Mouse (Mus musculus): ENCODE results near the gene Mrtfa.

Mrtfa gene

DNA sequence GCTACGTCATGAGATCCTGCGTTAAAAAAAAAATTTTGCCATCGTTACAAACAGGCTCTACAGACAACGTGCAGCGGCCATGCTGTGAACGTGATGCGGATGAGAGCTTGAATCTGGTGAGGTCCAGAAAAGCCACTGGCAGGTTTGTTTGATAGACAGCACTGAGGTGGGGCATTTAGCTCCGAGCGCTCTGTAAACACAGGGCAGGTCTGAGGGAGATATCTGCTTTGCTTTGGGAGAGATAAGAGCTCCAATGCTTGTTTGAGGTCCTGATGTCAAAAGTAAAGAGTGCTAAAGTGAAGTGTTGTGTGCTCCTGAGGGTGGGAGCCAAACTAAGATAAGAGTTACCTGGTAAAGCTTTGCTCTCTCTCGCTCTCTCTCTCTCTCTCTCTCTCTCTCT lies 6.6 kb upstream of the Mrtfa start:
- DNase-seq (ENCODE audit: low read depth, low spot score): no peak

GRCm38 (mm10) chr15:81195447-81195846 lies 4.9 kb upstream of the Mrtfa start:
- DNase-seq (ENCODE audit: low read depth, low spot score): no peak

GRCm38 (mm10) chr15:81194791-81195190 lies 4.2 kb upstream of the Mrtfa start:
- peak; percentile 25 for DNase-seq (ENCODE audit: low read depth, low spot score)

DNA sequence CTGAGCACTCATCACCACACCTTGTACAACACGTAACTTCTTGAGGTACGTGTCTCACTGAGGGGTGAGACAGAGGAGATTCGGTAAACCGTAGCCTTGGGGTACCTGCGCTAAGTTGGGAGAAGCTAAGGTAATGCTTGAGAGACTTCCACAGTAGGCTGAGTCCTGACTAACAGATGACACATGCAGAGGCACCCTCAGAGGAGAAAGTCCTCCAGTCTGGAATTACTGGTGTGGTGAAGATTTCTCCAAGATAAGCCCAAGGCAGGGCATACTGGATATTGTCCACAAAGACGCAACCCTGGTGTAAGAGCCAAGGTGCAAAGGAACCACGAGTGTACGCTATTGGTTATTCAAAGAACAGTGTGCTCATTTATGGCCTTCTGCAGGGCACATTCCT lies 2.3 kb upstream of the Mrtfa start:
- DNase-seq (ENCODE audit: low read depth, low spot score): no peak

- DNase-seq (ENCODE audit: low read depth, low spot score): no peak
Observed at GRCm38 (mm10) chr15:81192316-81192715, 1.8 kb upstream of the Mrtfa start.

- no peak for DNase-seq (ENCODE audit: low read depth, low spot score)
Observed at GRCm38 (mm10) chr15:81191303-81191702, 746 bp upstream of the Mrtfa start.

DNA sequence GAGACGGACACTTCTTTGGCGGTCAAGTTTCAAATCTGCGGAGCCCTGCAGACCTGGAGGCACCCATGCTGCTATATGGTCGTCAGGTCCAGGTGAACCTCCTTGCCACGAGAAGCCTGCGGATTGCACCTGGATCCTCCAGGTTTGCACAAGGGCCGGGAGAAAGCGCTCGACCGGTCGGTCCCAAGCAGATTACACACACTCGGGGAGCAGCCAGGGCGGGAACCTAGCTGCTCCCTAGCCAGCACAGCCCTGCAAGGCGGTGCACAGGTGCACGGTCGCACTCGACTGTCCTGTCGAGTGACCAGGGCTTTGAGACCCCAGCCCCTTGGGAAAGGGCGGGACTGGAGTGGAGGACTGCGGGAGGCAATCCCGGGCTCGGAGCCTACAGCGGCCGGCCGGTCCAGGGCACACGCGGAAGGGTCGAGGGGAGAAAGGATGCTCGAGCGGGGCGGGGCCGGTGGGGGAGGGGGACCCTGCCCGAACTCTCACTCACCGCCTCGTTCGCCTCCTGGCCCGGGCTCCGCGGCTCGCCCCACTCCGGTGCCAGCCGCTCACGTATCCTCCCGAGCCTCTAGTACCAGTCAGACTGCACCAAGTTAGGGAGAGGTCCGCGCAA lies 437 bp downstream of the Mrtfa start:
- DNase-seq (ENCODE audit: low read depth, low spot score): no peak

- no peak for DNase-seq (ENCODE audit: low read depth, low spot score)
Observed at GRCm38 (mm10) chr15:81189061-81189460, 1.5 kb downstream of the Mrtfa start.

- DNase-seq (ENCODE audit: low read depth, low spot score): no peak
Observed at GRCm38 (mm10) chr15:81184913-81185312, 5.6 kb downstream of the Mrtfa start.

- DNase-seq (ENCODE audit: low read depth, low spot score): no peak
Observed at GRCm38 (mm10) chr15:81181233-81181632, 9.3 kb downstream of the Mrtfa start.

DNA sequence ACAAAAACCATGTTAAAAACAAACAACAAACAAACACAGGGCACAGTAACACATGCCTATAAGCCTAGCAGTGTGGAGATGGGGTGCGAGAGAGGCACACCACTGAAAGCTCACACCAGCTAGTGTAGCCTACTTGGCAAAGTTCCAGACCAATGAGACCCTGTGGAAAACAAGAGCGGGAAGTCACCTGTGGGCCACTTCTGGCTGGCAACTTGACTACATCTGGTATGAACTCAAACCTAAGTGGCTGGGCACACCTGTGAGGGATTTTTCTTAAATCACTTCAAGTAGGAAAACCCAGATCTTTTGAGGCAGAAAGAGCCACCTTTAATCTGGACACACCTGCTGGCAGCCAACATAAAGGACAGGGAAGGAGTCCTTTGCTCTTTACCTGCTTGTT lies 11.0 kb downstream of the Mrtfa start:
- DNase-seq (ENCODE audit: low read depth, low spot score): no peak

DNA sequence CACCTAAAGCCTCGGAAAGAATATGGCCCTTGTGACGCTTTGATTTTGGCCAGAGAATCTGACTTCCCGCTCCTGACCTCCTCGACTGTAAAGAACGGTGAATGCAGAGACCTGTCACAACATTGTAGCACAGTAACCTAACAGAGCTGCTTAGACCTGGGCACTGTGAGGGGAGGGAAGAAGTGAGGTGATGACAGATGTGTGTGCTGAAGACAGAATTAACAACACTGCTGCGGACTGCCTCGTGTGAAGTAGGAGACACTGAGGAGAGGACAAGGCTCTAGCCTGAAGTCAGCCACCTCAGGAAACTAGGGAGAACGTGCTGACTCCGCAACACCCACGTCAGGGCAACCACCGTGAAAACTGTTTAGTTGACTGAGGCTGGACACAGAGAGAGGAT lies 11.9 kb downstream of the Mrtfa start:
- no peak for DNase-seq (ENCODE audit: low read depth, low spot score)

DNA sequence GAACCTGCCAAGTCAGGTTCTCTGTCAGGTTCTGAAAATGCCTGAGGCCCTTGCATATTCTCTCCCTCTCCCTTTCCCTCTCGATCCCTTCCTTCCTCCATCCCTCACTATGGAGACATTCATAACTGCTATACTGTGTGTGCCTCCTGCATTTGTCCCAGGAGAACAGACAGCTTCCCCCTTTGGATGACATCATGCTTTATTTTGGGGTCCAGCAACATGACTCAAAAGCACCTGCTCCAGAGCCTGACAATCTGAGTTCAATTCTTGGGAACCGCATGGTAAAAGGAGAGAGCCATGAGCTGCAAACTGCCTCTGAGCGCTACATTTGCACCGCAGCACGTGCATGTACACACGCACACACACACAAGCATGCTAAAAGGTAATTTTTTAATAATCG lies 12.7 kb downstream of the Mrtfa start:
- DNase-seq (ENCODE audit: low read depth, low spot score): no peak

DNA sequence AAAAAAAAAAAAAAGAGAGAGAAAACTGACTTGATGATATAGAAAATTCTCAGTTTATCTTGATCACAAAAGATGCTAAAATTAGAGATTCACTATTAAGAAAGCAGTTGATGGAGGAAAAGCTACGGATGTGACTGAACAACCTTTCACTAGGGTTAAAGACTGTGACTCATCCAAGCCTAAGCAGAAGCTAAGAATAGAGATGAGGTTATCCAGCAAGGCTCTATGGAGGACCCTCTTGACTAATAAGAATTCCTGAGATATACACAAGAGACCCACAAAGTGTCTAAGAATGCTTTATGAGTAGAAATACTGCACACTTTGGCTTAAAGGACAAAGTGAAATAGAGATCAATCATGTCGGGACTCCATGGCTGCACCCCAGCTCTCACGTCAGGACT lies 14.9 kb downstream of the Mrtfa start:
- no peak for DNase-seq (ENCODE audit: low read depth, low spot score)

GRCm38 (mm10) chr15:81172259-81172658 lies 18.3 kb downstream of the Mrtfa start:
- DNase-seq (ENCODE audit: low read depth, low spot score): no peak

GRCm38 (mm10) chr15:81168735-81169134 lies 21.8 kb downstream of the Mrtfa start:
- no peak for DNase-seq (ENCODE audit: low read depth, low spot score)

- DNase-seq (ENCODE audit: low read depth, low spot score): peak; percentile 17
Observed at GRCm38 (mm10) chr15:81167831-81168230, 22.7 kb downstream of the Mrtfa start.

DNA sequence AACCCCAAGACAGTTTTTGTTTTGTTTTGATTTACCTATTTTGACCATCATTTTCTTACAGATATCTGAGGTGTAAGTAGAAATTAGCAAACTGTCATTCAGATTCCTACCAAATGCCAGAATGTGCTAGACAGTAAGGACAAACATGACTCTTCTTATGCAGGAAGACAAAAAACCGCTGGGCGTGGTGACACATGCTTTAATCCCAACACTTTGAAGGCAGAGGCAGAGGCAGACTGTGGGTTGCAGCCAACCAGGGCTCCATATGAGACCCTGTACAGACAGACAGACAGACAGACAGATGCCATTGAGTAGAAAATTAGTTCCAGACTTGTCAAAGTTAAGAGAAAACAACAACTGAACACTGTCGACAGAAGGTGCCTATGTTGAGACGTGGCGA lies 24.3 kb downstream of the Mrtfa start:
- peak; percentile 17 for DNase-seq (ENCODE audit: low read depth, low spot score)

DNA sequence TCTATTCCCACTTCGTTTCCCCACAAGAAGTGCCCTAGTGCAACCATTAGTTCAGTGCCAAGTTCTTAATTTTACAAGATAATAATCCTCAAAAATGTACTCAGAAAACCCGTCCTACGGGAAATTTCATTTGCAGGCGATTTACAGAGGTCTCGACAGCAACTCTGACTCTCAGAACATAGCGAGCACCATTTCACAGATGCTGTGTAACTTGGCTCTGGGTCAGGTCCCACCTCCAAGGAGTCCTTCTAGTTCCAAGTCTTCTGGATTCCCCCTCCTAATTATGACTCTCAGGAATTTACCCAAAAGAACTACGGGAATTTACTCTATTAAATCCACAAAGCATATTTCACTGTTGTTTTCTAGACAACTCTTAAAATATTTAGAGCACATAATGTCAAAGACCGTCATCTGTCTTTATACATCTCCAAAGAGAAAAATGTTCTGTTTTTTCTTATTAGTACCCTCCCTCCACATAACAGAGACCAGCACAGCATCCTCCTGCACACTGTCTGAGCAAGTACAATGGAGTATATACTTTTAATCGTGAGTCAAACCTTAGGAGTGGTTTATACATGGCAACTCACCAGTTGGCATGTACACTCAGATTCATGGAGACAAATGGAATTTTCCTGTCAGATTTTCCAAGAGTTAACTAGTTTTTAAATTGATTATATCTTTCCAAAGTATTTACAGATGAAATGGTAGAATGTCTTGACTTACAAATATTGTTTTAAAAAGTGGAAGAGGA lies 25.8 kb downstream of the Mrtfa start:
- no peak for DNase-seq (ENCODE audit: low read depth, low spot score)

DNA sequence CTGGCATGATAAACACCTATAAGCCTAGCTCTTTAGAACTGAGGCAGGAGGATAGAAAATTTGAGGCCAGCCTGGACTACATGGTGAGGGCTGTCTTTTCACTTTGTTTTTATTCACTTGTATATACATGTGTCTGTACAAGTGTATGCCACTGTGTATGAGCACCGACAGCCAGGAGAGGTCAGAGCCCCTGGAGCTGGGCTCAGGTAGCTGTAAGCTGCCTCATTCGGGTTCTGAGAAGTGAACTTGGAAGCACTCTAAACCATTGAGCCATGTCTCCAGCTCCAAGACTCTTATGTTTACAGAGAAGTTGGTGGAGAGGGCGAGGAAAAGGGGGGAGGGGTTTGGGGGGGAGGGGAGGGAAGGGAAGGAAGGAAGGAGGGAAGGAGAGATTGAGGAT lies 29.0 kb downstream of the Mrtfa start:
- no peak for DNase-seq (ENCODE audit: low read depth, low spot score)

- DNase-seq (ENCODE audit: low read depth, low spot score): no peak
Observed at GRCm38 (mm10) chr15:81160677-81161076, 29.9 kb downstream of the Mrtfa start.

DNA sequence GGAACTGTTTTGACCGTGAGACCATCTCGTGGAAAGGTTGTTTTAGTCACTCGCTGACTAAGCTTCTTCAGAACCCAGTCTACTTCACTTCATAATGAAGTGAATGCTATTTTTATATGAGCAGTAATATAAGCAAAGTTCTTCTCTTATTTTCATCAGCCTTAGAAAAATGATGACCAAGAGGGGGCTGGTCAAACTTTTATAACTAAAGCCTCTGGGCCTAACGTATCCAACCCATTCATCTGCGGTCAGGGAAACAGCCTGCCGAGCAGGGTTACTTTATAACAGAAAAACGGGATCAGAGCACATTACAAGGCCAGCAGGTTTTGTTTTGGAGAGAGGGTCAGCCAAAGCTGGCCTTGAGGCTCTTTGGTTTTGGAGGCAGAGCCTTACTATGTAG lies 31.3 kb downstream of the Mrtfa start:
- no peak for DNase-seq (ENCODE audit: low read depth, low spot score)

- no peak for DNase-seq (ENCODE audit: low read depth, low spot score)
Observed at GRCm38 (mm10) chr15:81158517-81159120, 31.9 kb downstream of the Mrtfa start.
